Mouse (Mus musculus) MEL (cell line): ENCODE data around the gene Arid1b. TPM values are rescaled to one million over a fixed set of nuclear protein-coding genes. Genes with fewer than 3 reads are reported as not detected.

Source experiments
- DNase-seq: peaks from one replicate; pipeline ENCODE4 v3.0.0; 2011; ENCODE audit warnings: low read depth, low spot score
- H3K27ac ChIP-seq: 2 replicates; pipeline ENCODE4 v1.5.1; 2012; ENCODE audit warnings: low read depth, mild to moderate bottlenecking, control low read depth, low read length, moderate library complexity; ENCODE audit not compliant: control insufficient read depth
- H3K27me3 ChIP-seq, 2 experiments: fragments of 150-350 bp in 1 of 2; sonication (generic) in 1 of 2; 2 replicates each; pipeline ENCODE4 v1.6.1; 2012; ENCODE audit warnings: low read length in 2 of 2, mild to moderate bottlenecking in 2 of 2, improper control_type of control experiment in 1 of 2, moderate library complexity in 1 of 2; ENCODE audit not compliant: insufficient read depth in 2 of 2, control insufficient read depth in 1 of 2
- H3K36me3 ChIP-seq, 2 experiments: 2 replicates each; pipeline ENCODE4 v1.6.1; 2012 to 2014; ENCODE audit warnings: low read length in 2 of 2, improper control_type of control experiment in 1 of 2, inconsistent platforms in 1 of 2, mild to moderate bottlenecking in 1 of 2; ENCODE audit not compliant: insufficient read depth in 2 of 2, control insufficient read depth in 1 of 2
- H3K4me1 ChIP-seq, 2 experiments: fragments of 150-350 bp in 1 of 2; sonication (generic) in 1 of 2; 2 replicates each; pipeline ENCODE4 v1.6.1; 2012; ENCODE audit warnings: low read length in 2 of 2, improper control_type of control experiment in 1 of 2, mild to moderate bottlenecking in 1 of 2; ENCODE audit not compliant: insufficient read depth in 2 of 2, control insufficient read depth in 1 of 2
- H3K4me3 ChIP-seq, 2 experiments: fragments of 150-350 bp in 1 of 2; sonication (generic) in 1 of 2; 2 replicates each; pipeline ENCODE4 v1.5.1; 2012; ENCODE audit warnings: low read depth in 2 of 2, low read length in 2 of 2, mild to moderate bottlenecking in 2 of 2, moderate library complexity in 2 of 2, control low read depth in 1 of 2, improper control_type of control experiment in 1 of 2; ENCODE audit not compliant: control insufficient read depth in 1 of 2, insufficient read depth in 1 of 2
- H3K79me2 ChIP-seq: 2 replicates; pipeline ENCODE4 v1.6.1; 2012; ENCODE audit warnings: mild to moderate bottlenecking, low read length, moderate library complexity; ENCODE audit not compliant: control insufficient read depth, poor library complexity, insufficient read depth
- H3K9ac ChIP-seq: 2 replicates; pipeline ENCODE4 v1.6.1; 2012; ENCODE audit warnings: low read depth, mild to moderate bottlenecking, control low read depth, low read length, moderate library complexity; ENCODE audit not compliant: control insufficient read depth, poor library complexity, severe bottlenecking
- H3K9me3 ChIP-seq: fragments of 150-350 bp; sonication (generic); replicated peaks from 2 replicates; pipeline ENCODE4 v1.6.1; 2012; ENCODE audit warnings: mild to moderate bottlenecking, low read length, improper control_type of control experiment, moderate library complexity; ENCODE audit not compliant: insufficient read depth
- BHLHE40 ChIP-seq: IDR thresholded peaks from 2 replicates; pipeline ENCODE4 v1.6.1; 2012; ENCODE audit warnings: low read depth, mild to moderate bottlenecking, inconsistent platforms, low read length, improper control_type of control experiment, borderline replicate concordance
- CHD2 ChIP-seq: IDR thresholded peaks from 2 replicates; pipeline ENCODE4 v1.6.1; 2011; ENCODE audit warnings: low read length, improper control_type of control experiment
- CTCF ChIP-seq, 3 experiments: IDR thresholded peaks in 2 of 3; conservative IDR thresholded peaks in 1 of 3; 2 replicates each; pipeline ENCODE4 v1.5.1; 2011 to 2012; ENCODE audit warnings: low read length in 3 of 3, low read depth in 2 of 3, mild to moderate bottlenecking in 2 of 3, improper control_type of control experiment in 1 of 3, inconsistent platforms in 1 of 3, mixed read lengths in 1 of 3, moderate library complexity in 1 of 3; ENCODE audit not compliant: control insufficient read depth in 1 of 3, insufficient read depth in 1 of 3, poor library complexity in 1 of 3, severe bottlenecking in 1 of 3
- E2F4 ChIP-seq: IDR thresholded peaks from 2 replicates; pipeline ENCODE4 v1.6.1; 2011; ENCODE audit warnings: low read depth, low read length, improper control_type of control experiment, borderline replicate concordance
- ELF1 ChIP-seq: IDR thresholded peaks from 2 replicates; pipeline ENCODE4 v1.6.1; 2014; ENCODE audit warnings: low read depth, mild to moderate bottlenecking, inconsistent platforms, low read length, improper control_type of control experiment, moderate library complexity
- GABPA ChIP-seq: IDR thresholded peaks from 2 replicates; pipeline ENCODE4 v1.6.1; 2012; ENCODE audit warnings: low read depth, mild to moderate bottlenecking, inconsistent platforms, low read length, improper control_type of control experiment, moderate library complexity
- GATA1 ChIP-seq: IDR thresholded peaks from 2 replicates; pipeline ENCODE4 v1.6.1; 2011; ENCODE audit warnings: low read depth, low read length, improper control_type of control experiment
- HCFC1 ChIP-seq: IDR thresholded peaks from 2 replicates; pipeline ENCODE4 v1.6.1; 2012; ENCODE audit warnings: low read depth, mild to moderate bottlenecking, inconsistent platforms, low read length, improper control_type of control experiment, moderate library complexity
- MAFK ChIP-seq: IDR thresholded peaks from 2 replicates; pipeline ENCODE4 v1.6.1; 2011; ENCODE audit warnings: low read depth, mild to moderate bottlenecking, low read length, improper control_type of control experiment, borderline replicate concordance
- MAX ChIP-seq: IDR thresholded peaks from 2 replicates; pipeline ENCODE4 v1.6.1; 2011; ENCODE audit warnings: low read length, improper control_type of control experiment
- MAZ ChIP-seq: IDR thresholded peaks from 2 replicates; pipeline ENCODE4 v1.6.1; 2012; ENCODE audit warnings: low read depth, mild to moderate bottlenecking, inconsistent platforms, low read length, improper control_type of control experiment
- MEF2A ChIP-seq: IDR thresholded peaks from 2 replicates; pipeline ENCODE4 v1.6.1; 2014; ENCODE audit warnings: low read depth, mild to moderate bottlenecking, inconsistent platforms, low read length, improper control_type of control experiment; ENCODE audit not compliant: poor library complexity, insufficient replicate concordance, severe bottlenecking; ENCODE audit errors: extremely low read depth
- MXI1 ChIP-seq: IDR thresholded peaks from 2 replicates; pipeline ENCODE4 v1.6.1; 2011; ENCODE audit warnings: mild to moderate bottlenecking, low read depth, low read length, improper control_type of control experiment
- MYB ChIP-seq: IDR thresholded peaks from 2 replicates; pipeline ENCODE4 v1.6.1; 2011; ENCODE audit warnings: mild to moderate bottlenecking, low read depth, low read length, improper control_type of control experiment
- NELFE ChIP-seq: IDR thresholded peaks from 2 replicates; pipeline ENCODE4 v1.6.1; 2011; ENCODE audit warnings: low read depth, low read length, improper control_type of control experiment
- NRF1 ChIP-seq: IDR thresholded peaks from 2 replicates; pipeline ENCODE4 v1.6.1; 2014; ENCODE audit warnings: low read depth, mild to moderate bottlenecking, inconsistent platforms, low read length, improper control_type of control experiment, moderate library complexity; ENCODE audit not compliant: poor library complexity, insufficient read depth, severe bottlenecking
- POLR2A ChIP-seq, 2 experiments: IDR thresholded peaks; 2 replicates each; pipeline ENCODE4 v1.6.1; 2011 to 2012; ENCODE audit warnings: low read length in 2 of 2, mild to moderate bottlenecking in 2 of 2, control low read depth in 1 of 2, improper control_type of control experiment in 1 of 2, low read depth in 1 of 2, moderate library complexity in 1 of 2; ENCODE audit not compliant: control insufficient read depth in 1 of 2, insufficient read depth in 1 of 2, poor library complexity in 1 of 2
- POLR2AphosphoS2 ChIP-seq: IDR thresholded peaks from 2 replicates; pipeline ENCODE4 v1.6.1; 2011; ENCODE audit warnings: low read length, improper control_type of control experiment
- SMC3 ChIP-seq: IDR thresholded peaks from 2 replicates; pipeline ENCODE4 v1.6.1; 2011; ENCODE audit warnings: low read depth, low read length, improper control_type of control experiment
- TBP ChIP-seq: IDR thresholded peaks from 2 replicates; pipeline ENCODE4 v1.8.0; 2011; ENCODE audit warnings: low read depth, low read length, improper control_type of control experiment
- TCF12 ChIP-seq: IDR thresholded peaks from 2 replicates; pipeline ENCODE4 v1.6.1; 2014; ENCODE audit warnings: low read depth, mild to moderate bottlenecking, inconsistent platforms, low read length, improper control_type of control experiment, moderate library complexity
- UBTF ChIP-seq: IDR thresholded peaks from 2 replicates; pipeline ENCODE4 v1.6.1; 2012; ENCODE audit warnings: low read depth, mild to moderate bottlenecking, inconsistent platforms, low read length, improper control_type of control experiment, moderate library complexity, borderline replicate concordance; ENCODE audit not compliant: insufficient read depth
- USF2 ChIP-seq, 2 experiments: IDR thresholded peaks; 2 replicates each; pipeline ENCODE4 v1.6.1; 2011 to 2012; ENCODE audit warnings: improper control_type of control experiment in 2 of 2, low read length in 2 of 2, borderline replicate concordance in 1 of 2, inconsistent platforms in 1 of 2, low read depth in 1 of 2, mild to moderate bottlenecking in 1 of 2; ENCODE audit not compliant: insufficient read depth in 1 of 2
- ZC3H11A ChIP-seq: IDR thresholded peaks from 2 replicates; pipeline ENCODE4 v1.6.1; 2012; ENCODE audit warnings: low read depth, mild to moderate bottlenecking, inconsistent platforms, low read length, improper control_type of control experiment
- ZNF384 ChIP-seq: IDR thresholded peaks from 2 replicates; pipeline ENCODE4 v1.6.1; 2012; ENCODE audit warnings: low read depth, mild to moderate bottlenecking, inconsistent platforms, low read length, improper control_type of control experiment
- polyA plus RNA-seq, 2 experiments: library from polyadenylated mRNA; stranded (reverse) in 1 of 2; unstranded in 1 of 2; fragments of >175 nt in 1 of 2; fragments of >200 nt in 1 of 2; gene quantifications; 2 replicates each; pipeline versions ENCODE4 v1.2.1 to v1.2.4; 2012; ENCODE audit warnings: low replicate concordance in 2 of 2, low read depth in 1 of 2; ENCODE audit not compliant: insufficient read length in 2 of 2, insufficient read depth in 1 of 2, missing spikeins in 1 of 2
- total RNA-seq: library from RNA; depleted of rRNA; stranded (reverse); fragments of 300-350 nt; gene quantifications from 2 replicates; pipeline ENCODE4 v1.2.3, GENCODE M21; 2012

Arid1b gene
- total and polyA plus RNA-seq, 3 experiments = 13.4 to 17.4 TPM; not detected in 1

GRCm38 (mm10) chr17:5198252-5198651 lies 204.1 kb downstream of the Arid1b start:
- Histone ChIP-seq H3K36me3 (peaks cover 0 to 37% of the 10 kb centered on the region in 2 experiments; a peak in 2 of 4 replicates), H3K27me3 (no peaks in the 10 kb centered on the region), H3K79me2 (no peaks in the 10 kb centered on the region; the same call in 1 of the 2 replicates), H3K9me3 (no peaks in the 10 kb centered on the region), H3K27ac (no peak overlapping the region), H3K4me3 (no peak overlapping the region), H3K4me1 (peaks cover 25 to 34% of the 10 kb centered on the region in 2 experiments), H3K9ac (no peak overlapping the region)
- TF ChIP-seq ZNF384 (no peak), POLR2AphosphoS2 (no peak), ZC3H11A (no peak), MAFK (no peak), CHD2 (no peak), MAZ (no peak), MEF2A (no peak)
- no peak for DNase-seq

- H3K4me1 ChIP-seq = peaks cover 25 to 33% of the 10 kb centered on the region in 2 experiments
Observed at GRCm38 (mm10) chr17:5198811-5199210, 204.7 kb downstream of the Arid1b start.

GRCm38 (mm10) chr17:5200638-5201037 lies 206.5 kb downstream of the Arid1b start:
- no peak overlapping the region for H3K4me3 ChIP-seq
- H3K36me3 ChIP-seq = peaks cover 0 to 22% of the 10 kb centered on the region in 2 experiments; a peak in 2 of 4 replicates
- peaks cover 18 to 21% of the 10 kb centered on the region in 2 experiments for H3K4me1 ChIP-seq
- no peak overlapping the region for H3K27ac ChIP-seq
- TF ChIP-seq ZNF384 (no peak), POLR2A (IDR thresholded peaks at IDR 0.05; ENCODE audit: control insufficient read depth in 1 of 2, insufficient read depth in 1 of 2, low read depth in 1 of 2, low read length in 2 of 2, poor library complexity in 1 of 2) (no peak), HCFC1 (no peak), BHLHE40 (no peak), TBP (no peak), MXI1 (no peak), USF2 (IDR thresholded peaks at IDR 0.05; ENCODE audit: borderline replicate concordance in 1 of 2, insufficient read depth in 1 of 2, low read depth in 1 of 2, low read length in 2 of 2) (no peak), POLR2AphosphoS2 (no peak), SMC3 (no peak)
- H3K27me3 ChIP-seq = no peaks in the 10 kb centered on the region
- no peaks in the 10 kb centered on the region for H3K9me3 ChIP-seq
- H3K79me2 ChIP-seq = peaks cover 2% of the 10 kb centered on the region; the same call in 1 of the 2 replicates
- H3K9ac ChIP-seq = no peak overlapping the region
- no peak for DNase-seq

More at GRCm38 (mm10) chr17:5198811-5199210, 204.7 kb downstream of the Arid1b start:
- DNase-seq = no peak
- no peaks in the 10 kb centered on the region for H3K9me3 ChIP-seq
- TF ChIP-seq MAX (no peak), ZNF384 (no peak), TCF12 (no peak), UBTF (no peak), GATA1 (no peak), MAZ (no peak), POLR2A (IDR thresholded peaks at IDR 0.05; ENCODE audit: control insufficient read depth in 1 of 2, insufficient read depth in 1 of 2, low read depth in 1 of 2, low read length in 2 of 2, poor library complexity in 1 of 2) (no peak), NELFE (no peak), TBP (no peak), GABPA (no peak), USF2 (IDR thresholded peaks at IDR 0.05; ENCODE audit: borderline replicate concordance in 1 of 2, insufficient read depth in 1 of 2, low read depth in 1 of 2, low read length in 2 of 2) (no peak), MYB (no peak), ELF1 (no peak), E2F4 (no peak), NRF1 (no peak), MXI1 (no peak), CTCF (IDR thresholded peaks at IDR 0.05 in 2 of 3, conservative IDR thresholded peaks at IDR 0.05 in 1 of 3; ENCODE audit: control insufficient read depth in 1 of 3, insufficient read depth in 1 of 3, low read depth in 2 of 3, low read length in 3 of 3, poor library complexity in 1 of 3, severe bottlenecking in 1 of 3) (no peak)
- no peak overlapping the region for H3K27ac ChIP-seq
- H3K9ac ChIP-seq = no peak overlapping the region
- H3K4me3 ChIP-seq = no peak overlapping the region
- peaks cover 0 to 34% of the 10 kb centered on the region in 2 experiments; a peak in 2 of 4 replicates for H3K36me3 ChIP-seq
- no peaks in the 10 kb centered on the region for H3K27me3 ChIP-seq
- H3K79me2 ChIP-seq = no peaks in the 10 kb centered on the region; the same call in 1 of the 2 replicates
